Mouse (Mus musculus) myocyte (in vitro differentiated cells): ENCODE measurements at regions not wholly inside any gene's neighbourhood (a gene's known extent, or its start where the extent isn't known, plus 50 kb on each side); places are given as distances from the start of the nearest gene placed in this dataset.
A peak's percentile ranks its signal among the peaks of the same experiment; 100 is the strongest.

Experiments
- H3K27me3 ChIP-seq: one replicate; pipeline ENCODE4 v1.6.1; 2011; ENCODE audit not compliant: control insufficient read depth, insufficient read depth, insufficient read length
- H3K36me3 ChIP-seq: one replicate; pipeline ENCODE4 v1.6.1; 2011; ENCODE audit not compliant: control insufficient read depth, insufficient read depth
- H3K4me2 ChIP-seq: one replicate; pipeline ENCODE4 v1.6.1; 2011; ENCODE audit warnings: low read depth, control low read depth
- H3K4me3 ChIP-seq: one replicate; pipeline ENCODE4 v1.5.1; 2011; ENCODE audit warnings: mild to moderate bottlenecking, control low read depth, moderate library complexity
- H3K79me2 ChIP-seq: one replicate; pipeline ENCODE4 v1.6.1; 2011; ENCODE audit not compliant: control insufficient read depth, insufficient read depth
- H3ac ChIP-seq: one replicate; pipeline ENCODE4 v1.6.1; 2011; ENCODE audit not compliant: control insufficient read depth, insufficient read length
- CEBPB ChIP-seq: IDR thresholded peaks from 2 replicates; pipeline ENCODE4 v1.6.1; 2011; ENCODE audit warnings: mild to moderate bottlenecking, moderate library complexity; ENCODE audit not compliant: poor library complexity, insufficient read depth, severe bottlenecking
- E2F4 ChIP-seq: IDR thresholded peaks from one replicate; pipeline ENCODE4 v1.6.1; 2011; ENCODE audit warnings: mild to moderate bottlenecking, control low read depth, moderate library complexity; ENCODE audit not compliant: insufficient read depth
- MAX ChIP-seq: IDR thresholded peaks from one replicate; pipeline ENCODE4 v1.6.1; 2011; ENCODE audit warnings: low read depth, mild to moderate bottlenecking, control low read depth
- MYOD1 ChIP-seq, 3 experiments: IDR thresholded peaks; one replicate each; pipeline ENCODE4 v1.6.1; 2011; ENCODE audit warnings: control low read depth in 2 of 3, low read depth in 2 of 3, mild to moderate bottlenecking in 2 of 3, moderate library complexity in 1 of 3; ENCODE audit not compliant: insufficient read length in 2 of 3, control insufficient read depth in 1 of 3
- MYOG ChIP-seq, 3 experiments: IDR thresholded peaks; one replicate each; pipeline ENCODE4 v1.6.1; 2011; ENCODE audit warnings: control low read depth in 2 of 3, low read depth in 2 of 3, mild to moderate bottlenecking in 2 of 3; ENCODE audit not compliant: insufficient read length in 2 of 3, control insufficient read depth in 1 of 3, insufficient read depth in 1 of 3
- POLR2A ChIP-seq: IDR thresholded peaks from one replicate; pipeline ENCODE4 v1.6.1; 2011; ENCODE audit warnings: low read depth, mild to moderate bottlenecking, control low read depth, moderate library complexity; ENCODE audit not compliant: insufficient read length
- POLR2AphosphoS2 ChIP-seq: IDR thresholded peaks from one replicate; pipeline ENCODE4 v1.6.1; 2011; ENCODE audit warnings: low read depth, control low read depth; ENCODE audit not compliant: insufficient read length
- REST ChIP-seq: IDR thresholded peaks from one replicate; pipeline ENCODE4 v1.6.1; 2011; ENCODE audit warnings: mild to moderate bottlenecking, control low read depth, moderate library complexity; ENCODE audit not compliant: insufficient read depth, insufficient read length
- SRF ChIP-seq: IDR thresholded peaks from one replicate; pipeline ENCODE4 v1.6.1; 2011; ENCODE audit warnings: low read depth; ENCODE audit not compliant: control insufficient read depth, insufficient read length
- TCF12 ChIP-seq: IDR thresholded peaks from one replicate; pipeline ENCODE4 v1.6.1; 2011; ENCODE audit warnings: mild to moderate bottlenecking, control low read depth; ENCODE audit not compliant: poor library complexity, insufficient read depth, severe bottlenecking
- TCF3 ChIP-seq: IDR thresholded peaks from one replicate; pipeline ENCODE4 v1.6.1; 2011; ENCODE audit warnings: low read depth, control low read depth; ENCODE audit not compliant: insufficient read length
- USF1 ChIP-seq: IDR thresholded peaks from one replicate; pipeline ENCODE4 v1.6.1; 2011; ENCODE audit warnings: low read depth, mild to moderate bottlenecking, control low read depth, moderate library complexity

GRCm38 (mm10) chr7:69578958-69579810, 787.4 kb downstream of the Nr2f2 start:
- no peak overlapping the region for H3K4me3 ChIP-seq
- TF ChIP-seq POLR2A (no peak), REST (no peak), USF1 (no peak), POLR2AphosphoS2 (no peak), MAX (no peak), E2F4 (no peak), TCF3 (no peak), SRF (no peak), MYOD1 (IDR thresholded peaks at IDR 0.05; ENCODE audit: control insufficient read depth in 1 of 3, insufficient read length in 2 of 3, low read depth in 2 of 3) (no peak), TCF12 (no peak), CEBPB (no peak)
- no peaks in the 10 kb centered on the region for H3K27me3 ChIP-seq
- no peaks in the 10 kb centered on the region for H3K79me2 ChIP-seq
- H3K36me3 ChIP-seq = no peaks in the 10 kb centered on the region
- no peak overlapping the region for H3ac ChIP-seq
- H3K4me2 ChIP-seq = no peak overlapping the region

GRCm38 (mm10) chr7:69577754-69578153, 788.8 kb downstream of the Nr2f2 start:
- H3K79me2 ChIP-seq = no peaks in the 10 kb centered on the region
- no peaks in the 10 kb centered on the region for H3K27me3 ChIP-seq
- H3ac ChIP-seq = no peak overlapping the region
- no peak overlapping the region for H3K4me3 ChIP-seq
- no peak for TF ChIP-seq REST
- no peak overlapping the region for H3K4me2 ChIP-seq
- H3K36me3 ChIP-seq = no peaks in the 10 kb centered on the region

- no peak overlapping the region for H3K4me2 ChIP-seq
- no peaks in the 10 kb centered on the region for H3K79me2 ChIP-seq
- TF ChIP-seq POLR2AphosphoS2 (no peak), REST (no peak), CEBPB (no peak), POLR2A (no peak), TCF12 (no peak), SRF (no peak), MAX (no peak), MYOD1 (IDR thresholded peaks at IDR 0.05; ENCODE audit: control insufficient read depth in 1 of 3, insufficient read length in 2 of 3, low read depth in 2 of 3) (no peak), MYOG (IDR thresholded peaks at IDR 0.05; ENCODE audit: control insufficient read depth in 1 of 3, insufficient read depth in 1 of 3, insufficient read length in 2 of 3, low read depth in 2 of 3) (no peak), TCF3 (no peak), USF1 (no peak), E2F4 (no peak)
- H3K36me3 ChIP-seq = no peaks in the 10 kb centered on the region
- no peak overlapping the region for H3K4me3 ChIP-seq
- no peaks in the 10 kb centered on the region for H3K27me3 ChIP-seq
- no peak overlapping the region for H3ac ChIP-seq
Observed at GRCm38 (mm10) chr7:69576596-69576995, 789.9 kb downstream of the Nr2f2 start.

GRCm38 (mm10) chr7:69573730-69574129, 792.8 kb downstream of the Nr2f2 start:
- H3K4me3 ChIP-seq = no peak overlapping the region
- TF ChIP-seq MYOG (IDR thresholded peaks at IDR 0.05; ENCODE audit: control insufficient read depth in 1 of 3, insufficient read depth in 1 of 3, insufficient read length in 2 of 3, low read depth in 2 of 3) = no peak
- TF ChIP-seq MYOD1 (IDR thresholded peaks at IDR 0.05; ENCODE audit: control insufficient read depth in 1 of 3, insufficient read length in 2 of 3, low read depth in 2 of 3) = no peak
- TF ChIP-seq CEBPB = no peak
- no peak for TF ChIP-seq TCF3
- no peak for TF ChIP-seq USF1
- TF ChIP-seq POLR2A = no peak
- TF ChIP-seq POLR2AphosphoS2 = no peak
- TF ChIP-seq SRF = no peak
- no peak for TF ChIP-seq E2F4
- TF ChIP-seq TCF12 = no peak
- TF ChIP-seq MAX = no peak
- no peak for TF ChIP-seq REST
- peak overlapping the region; percentile 22 for H3K4me2 ChIP-seq
- no peaks in the 10 kb centered on the region for H3K79me2 ChIP-seq
- no peaks in the 10 kb centered on the region for H3K36me3 ChIP-seq
- H3ac ChIP-seq = no peak overlapping the region
- H3K27me3 ChIP-seq = no peaks in the 10 kb centered on the region
